Mouse (Mus musculus) ovary, postnatal 36 days (tissue): ENCODE measurements around the gene Gm37596.
"Not testable (repeated sequence)": the region's sequence is repeated elsewhere in the genome, so short reads cannot be mapped to it uniquely, and the experiment has no call there.

ENCODE experiments used
- DNase-seq: peaks from one replicate; pipeline ENCODE4 v3.0.0; 2022; ENCODE audit warnings: low spot score, mixed read lengths

Gene Gm37596

DNA sequence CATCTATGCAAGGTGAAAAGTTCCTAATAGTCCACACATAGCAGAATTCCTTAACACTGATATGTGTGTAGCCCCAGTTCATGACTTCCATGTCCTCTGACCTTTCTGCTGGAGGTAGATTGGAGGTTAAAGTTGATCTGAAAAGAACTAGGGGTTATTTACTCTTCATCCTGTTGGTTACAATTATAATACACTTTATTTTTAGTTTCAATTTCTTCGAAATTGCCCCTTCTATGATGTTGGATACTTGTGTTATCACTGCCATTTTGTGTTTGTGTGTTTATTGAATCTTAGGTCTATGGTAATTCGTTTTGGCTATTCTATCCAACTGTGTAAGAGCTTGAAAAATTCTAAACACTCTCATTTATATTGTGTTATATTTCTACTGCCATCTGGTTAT, at the start of gene Gm37596:
TSS of gene Gm37596 (minus strand) at position 101 of the 400 bp plus-strand sequence.
- DNase-seq = not testable (repeated sequence)

DNA sequence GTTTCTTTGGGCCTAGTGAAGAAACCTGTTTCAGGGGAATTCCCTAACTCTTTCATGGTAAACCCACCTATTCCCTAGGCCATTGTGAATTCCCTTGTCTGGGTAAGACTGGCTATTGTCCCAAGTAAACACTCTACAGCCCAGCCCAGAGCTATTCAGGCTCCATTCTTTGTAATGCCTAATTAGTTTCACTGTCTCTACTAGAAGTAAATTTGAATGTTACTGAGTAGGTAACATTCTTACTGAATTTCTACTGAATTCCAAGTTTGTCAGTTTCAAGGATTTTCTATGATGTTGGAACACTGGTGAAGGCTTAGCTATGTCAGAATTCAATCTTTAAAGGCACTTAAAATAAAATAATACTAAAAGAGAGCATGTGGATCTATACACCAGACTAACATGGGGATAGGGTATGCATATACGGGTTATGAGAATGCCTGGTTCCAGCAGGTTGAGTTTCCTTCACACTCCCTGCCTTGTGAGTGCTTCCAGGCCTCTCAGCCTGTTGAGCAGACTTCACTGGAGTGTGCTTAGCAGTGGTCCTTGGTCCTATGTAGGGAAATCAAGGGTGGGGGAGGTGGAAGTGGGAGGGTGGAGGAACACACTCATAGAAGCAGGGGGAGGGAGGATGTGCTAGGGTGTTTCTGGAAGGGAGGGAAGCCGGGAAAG, 16.2 kb upstream of the Gm37596 start:
- not testable (repeated sequence) for DNase-seq

DNA sequence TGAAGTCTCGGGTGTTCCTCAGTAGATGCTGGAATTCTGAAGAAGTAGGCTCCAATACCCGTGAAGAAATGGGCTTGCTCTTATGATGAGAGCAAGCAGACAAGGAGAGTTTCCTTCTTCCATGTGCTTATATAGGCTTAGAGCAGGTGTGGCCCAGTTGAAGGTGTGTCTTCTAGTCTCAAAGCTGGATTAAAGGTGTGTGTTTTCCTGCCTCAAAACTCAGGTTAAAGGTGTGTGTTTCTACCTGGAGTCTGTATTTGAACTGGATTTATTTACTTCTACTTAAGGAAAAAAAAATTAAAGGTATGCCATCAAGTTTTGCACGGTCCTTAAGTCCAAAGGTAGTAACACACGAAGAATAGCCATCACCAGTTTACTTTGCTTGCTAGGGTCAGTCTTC, 16.7 kb downstream of the Gm37596 start, which contains the start of gene Tdpoz1:
TSS of gene Tdpoz1 (minus strand) at position 101 of the 400 bp plus-strand sequence.
- DNase-seq = not testable (repeated sequence)

GRCm38 (mm10) chr3:93670805-93671503, 21.9 kb downstream of the Gm37596 start:
- DNase-seq = not testable (repeated sequence)

- DNase-seq = no peak
These were observed 38.6 kb downstream of the Gm37596 start for GRCm38 (mm10) chr3:93654260-93654659.

DNA sequence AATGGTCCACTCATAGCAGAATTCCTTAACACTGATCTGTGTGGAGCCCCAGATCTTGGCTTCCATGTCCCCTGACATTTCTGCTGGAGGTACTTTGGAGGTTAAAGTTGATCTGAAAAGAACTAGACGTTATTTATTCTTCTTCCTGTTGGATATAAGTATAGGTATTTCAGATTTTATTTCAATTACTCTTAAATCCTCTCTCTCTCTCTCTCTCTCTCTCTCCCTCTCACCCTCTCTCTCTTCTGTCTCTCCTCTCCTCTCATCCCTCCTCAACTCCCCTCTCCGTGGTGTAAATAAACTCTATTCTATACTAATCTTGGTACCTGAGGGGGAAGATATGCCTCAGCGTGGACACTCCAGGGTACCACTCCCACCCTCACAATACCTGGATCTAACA, 40.3 kb downstream of the Gm37596 start, which contains the start of gene Tdpoz2:
TSS of gene Tdpoz2 (minus strand) at position 101 of the 400 bp plus-strand sequence.
- DNase-seq = no peak
